Mouse (Mus musculus): Measurements from ENCODE around the gene 1700018F24Rik. TPM values are rescaled to one million over a fixed set of nuclear protein-coding genes. Genes with fewer than 3 reads are reported as not detected.
"Not testable (repeated sequence)": the region's sequence is repeated elsewhere in the genome, so short reads cannot be mapped to it uniquely, and the experiment has no call there.

1700018F24Rik gene
- polyA plus RNA-seq, 1 experiment from 2014 or later: not detected

- Histone ChIP-seq H3K4me2 (no peak overlapping the region), H3K9me3 (replicated peaks) (no peaks in the 10 kb centered on the region), H3K4me1 (replicated peaks) (no peaks in the 10 kb centered on the region), H3K27ac (ENCODE audit: poor library complexity, severe bottlenecking) (no peak overlapping the region), H3K4me3 (no peak overlapping the region), H3K36me3 (no peaks in the 10 kb centered on the region), H3K9ac (no peak overlapping the region), H3K27me3 (replicated peaks) (no peaks in the 10 kb centered on the region)
- WGBS: 48% methylated on average over 4 of the region's 4 CpGs
- no peak for ATAC-seq (ENCODE audit: insufficient number of reproducible peaks, low FRiP score)
These were observed 1.2 kb upstream of the 1700018F24Rik start for GRCm38 (mm10) chr5:145041628-145042027.

GRCm38 (mm10) chr5:145054187-145054586 lies 11.4 kb downstream of the 1700018F24Rik start:
- H3K9me3 ChIP-seq (replicated peaks); H3K27ac ChIP-seq (ENCODE audit: poor library complexity, severe bottlenecking); H3K4me1 ChIP-seq (replicated peaks); H3K9ac ChIP-seq; H3K36me3 ChIP-seq; ATAC-seq (ENCODE audit: insufficient number of reproducible peaks, low FRiP score); H3K4me3 ChIP-seq; H3K4me2 ChIP-seq; H3K27me3 ChIP-seq (replicated peaks): not testable (repeated sequence)
- WGBS: 24% methylated on average over 3 of the region's 3 CpGs

- Histone ChIP-seq H3K4me1 (replicated peaks) (no peaks in the 10 kb centered on the region), H3K9ac (no peak overlapping the region), H3K4me3 (no peak overlapping the region), H3K4me2 (no peak overlapping the region), H3K27ac (ENCODE audit: poor library complexity, severe bottlenecking) (no peak overlapping the region), H3K9me3 (replicated peaks) (no peaks in the 10 kb centered on the region), H3K36me3 (no peaks in the 10 kb centered on the region), H3K27me3 (replicated peaks) (no peaks in the 10 kb centered on the region)
- WGBS: 80% methylated on average over 8 of the region's 8 CpGs
- no peak for ATAC-seq (ENCODE audit: insufficient number of reproducible peaks, low FRiP score)
These were observed 15.1 kb downstream of the 1700018F24Rik start for GRCm38 (mm10) chr5:145057907-145058306.

GRCm38 (mm10) chr5:145058722-145059121 lies 15.9 kb downstream of the 1700018F24Rik start:
- Histone ChIP-seq H3K4me1 (replicated peaks) (no peaks in the 10 kb centered on the region), H3K4me2 (no peak overlapping the region)
- no peak for ATAC-seq (ENCODE audit: insufficient number of reproducible peaks, low FRiP score)

GRCm38 (mm10) chr5:145059524-145059923 lies 16.7 kb downstream of the 1700018F24Rik start:
- Histone ChIP-seq H3K27me3 (replicated peaks) (no peaks in the 10 kb centered on the region), H3K4me3 (no peak overlapping the region), H3K9me3 (replicated peaks) (no peaks in the 10 kb centered on the region), H3K36me3 (no peaks in the 10 kb centered on the region), H3K27ac (ENCODE audit: poor library complexity, severe bottlenecking) (no peak overlapping the region), H3K9ac (no peak overlapping the region), H3K4me1 (replicated peaks) (no peaks in the 10 kb centered on the region), H3K4me2 (no peak overlapping the region)
- 74% methylated on average over 2 of the region's 2 CpGs for WGBS
- no peak for ATAC-seq (ENCODE audit: insufficient number of reproducible peaks, low FRiP score)

More at GRCm38 (mm10) chr5:145058722-145059121, 15.9 kb downstream of the 1700018F24Rik start:
- no peak overlapping the region for H3K4me3 ChIP-seq
- no peaks in the 10 kb centered on the region for H3K36me3 ChIP-seq
- no peak overlapping the region for H3K27ac ChIP-seq (ENCODE audit: poor library complexity, severe bottlenecking)
- H3K9me3 ChIP-seq (replicated peaks): no peaks in the 10 kb centered on the region
- 81% methylated on average over 7 of the region's 7 CpGs for WGBS
- no peaks in the 10 kb centered on the region for H3K27me3 ChIP-seq (replicated peaks)
- H3K9ac ChIP-seq: no peak overlapping the region

- no peak for ATAC-seq (ENCODE audit: insufficient number of reproducible peaks, low FRiP score)
- 76% methylated on average over 1 of the region's 1 CpGs for WGBS
- no peak overlapping the region for H3K27ac ChIP-seq (ENCODE audit: poor library complexity, severe bottlenecking)
These were observed 22.1 kb downstream of the 1700018F24Rik start for GRCm38 (mm10) chr5:145064765-145065340.

GRCm38 (mm10) chr5:145068863-145069262 lies 26.1 kb downstream of the 1700018F24Rik start:
- no peak overlapping the region for H3K9ac ChIP-seq
- no peaks in the 10 kb centered on the region; the same call in 1 of the 2 replicates for H3K9me3 ChIP-seq (replicated peaks)
- no peak for ATAC-seq (ENCODE audit: insufficient number of reproducible peaks, low FRiP score)
- 50% methylated on average over 3 of the region's 3 CpGs for WGBS
- no peaks in the 10 kb centered on the region for H3K36me3 ChIP-seq
- no peak overlapping the region for H3K27ac ChIP-seq (ENCODE audit: poor library complexity, severe bottlenecking)
- no peaks in the 10 kb centered on the region for H3K27me3 ChIP-seq (replicated peaks)
- H3K4me1 ChIP-seq (replicated peaks): no peaks in the 10 kb centered on the region
- H3K4me2 ChIP-seq: no peak overlapping the region
- H3K4me3 ChIP-seq: no peak overlapping the region

More at GRCm38 (mm10) chr5:145064765-145065340, 22.1 kb downstream of the 1700018F24Rik start:
- Histone ChIP-seq H3K4me2 (no peak overlapping the region), H3K36me3 (no peaks in the 10 kb centered on the region), H3K27me3 (replicated peaks) (no peaks in the 10 kb centered on the region), H3K4me3 (no peak overlapping the region), H3K9ac (no peak overlapping the region), H3K9me3 (replicated peaks) (no peaks in the 10 kb centered on the region), H3K4me1 (replicated peaks) (no peaks in the 10 kb centered on the region)

GRCm38 (mm10) chr5:145069707-145070106 lies 26.9 kb downstream of the 1700018F24Rik start:
- Histone ChIP-seq H3K27me3 (replicated peaks) (no peaks in the 10 kb centered on the region), H3K4me1 (replicated peaks) (no peaks in the 10 kb centered on the region), H3K9ac (no peak overlapping the region), H3K36me3 (no peaks in the 10 kb centered on the region), H3K27ac (ENCODE audit: poor library complexity, severe bottlenecking) (no peak overlapping the region), H3K4me2 (no peak overlapping the region), H3K4me3 (no peak overlapping the region), H3K9me3 (replicated peaks) (no peaks in the 10 kb centered on the region; the same call in 1 of the 2 replicates)
- ATAC-seq (ENCODE audit: insufficient number of reproducible peaks, low FRiP score): no peak
- WGBS: under 1% methylated on average over 5 of the region's 5 CpGs

- Histone ChIP-seq H3K9me3 (replicated peaks) (no peaks in the 10 kb centered on the region; the same call in 1 of the 2 replicates), H3K27ac (ENCODE audit: poor library complexity, severe bottlenecking) (no peak overlapping the region), H3K4me3 (no peak overlapping the region), H3K4me2 (no peak overlapping the region), H3K36me3 (no peaks in the 10 kb centered on the region), H3K27me3 (replicated peaks) (no peaks in the 10 kb centered on the region), H3K9ac (no peak overlapping the region), H3K4me1 (replicated peaks) (no peaks in the 10 kb centered on the region)
- no peak for ATAC-seq (ENCODE audit: insufficient number of reproducible peaks, low FRiP score)
- WGBS: 47% methylated on average over 6 of the region's 6 CpGs
These were observed 28.6 kb downstream of the 1700018F24Rik start for GRCm38 (mm10) chr5:145071342-145071741.

- Histone ChIP-seq H3K36me3 (no peaks in the 10 kb centered on the region), H3K4me2 (no peak overlapping the region), H3K9me3 (replicated peaks) (no peaks in the 10 kb centered on the region; the same call in 1 of the 2 replicates), H3K4me3 (no peak overlapping the region), H3K4me1 (replicated peaks) (no peaks in the 10 kb centered on the region), H3K27ac (ENCODE audit: poor library complexity, severe bottlenecking) (no peak overlapping the region), H3K9ac (no peak overlapping the region), H3K27me3 (replicated peaks) (no peaks in the 10 kb centered on the region)
- no peak for ATAC-seq (ENCODE audit: insufficient number of reproducible peaks, low FRiP score)
- WGBS: 54% methylated on average over 3 of the region's 3 CpGs
These were observed 32.3 kb downstream of the 1700018F24Rik start for GRCm38 (mm10) chr5:145075081-145075480.

GRCm38 (mm10) chr5:145081866-145082613 lies 39.2 kb downstream of the 1700018F24Rik start:
- Histone ChIP-seq H3K4me3 (no peak overlapping the region), H3K27me3 (replicated peaks) (no peaks in the 10 kb centered on the region), H3K36me3 (peaks cover 7% of the 10 kb centered on the region), H3K4me1 (replicated peaks) (peaks cover 11% of the 10 kb centered on the region), H3K9me3 (replicated peaks) (peaks cover 3% of the 10 kb centered on the region; the same call in 1 of the 2 replicates), H3K4me2 (no peak overlapping the region), H3K9ac (no peak overlapping the region), H3K27ac (ENCODE audit: poor library complexity, severe bottlenecking) (no peak overlapping the region)
- 89% methylated on average over 10 of the region's 10 CpGs for WGBS
- ATAC-seq (ENCODE audit: insufficient number of reproducible peaks, low FRiP score): no peak
